Mouse (Mus musculus) intestine, embryonic 15.5 days (tissue): Measurements from ENCODE around the gene Itpr2. TPM values are rescaled to one million over a fixed set of nuclear protein-coding genes. Genes with fewer than 3 reads are reported as not detected.

ENCODE experiments used
- ATAC-seq: fragments of 200-750 bp; cut with Nextera tagmentation; 2 replicates; pipeline ENCODE4 v1.8.0; 2017; ENCODE audit warnings: moderate TSS enrichment, moderate library complexity
- H3K27ac ChIP-seq: fragments of 300-500 bp; sonication (generic); 2 replicates; pipeline ENCODE4 v1.5.1; 2015; ENCODE audit warnings: mild to moderate bottlenecking, inconsistent platforms
- H3K27me3 ChIP-seq: fragments of 300-500 bp; sonication (generic); replicated peaks from 2 replicates; pipeline ENCODE4 v1.6.1; 2015; ENCODE audit warnings: inconsistent platforms
- H3K36me3 ChIP-seq: fragments of 300-500 bp; sonication (generic); 2 replicates; pipeline ENCODE4 v1.6.1; 2015; ENCODE audit warnings: inconsistent platforms
- H3K4me1 ChIP-seq: fragments of 300-500 bp; sonication (generic); replicated peaks from 2 replicates; pipeline ENCODE4 v1.6.1; 2015; ENCODE audit warnings: inconsistent platforms
- H3K4me2 ChIP-seq: fragments of 300-500 bp; sonication (generic); replicated peaks from 2 replicates; pipeline ENCODE4 v1.6.1; 2015; ENCODE audit warnings: mild to moderate bottlenecking, inconsistent platforms
- H3K4me3 ChIP-seq: fragments of 300-500 bp; sonication (generic); replicated peaks from 2 replicates; pipeline ENCODE4 v1.5.1; 2015; ENCODE audit warnings: inconsistent platforms
- H3K9ac ChIP-seq: fragments of 300-500 bp; sonication (generic); 2 replicates; pipeline ENCODE4 v1.6.1; 2015; ENCODE audit warnings: inconsistent platforms
- H3K9me3 ChIP-seq: fragments of 300-500 bp; sonication (generic); 2 replicates; pipeline ENCODE4 v1.6.1; 2016; ENCODE audit warnings: inconsistent platforms
- WGBS: fragments of 180-500 bp; shearing (Covaris S2); methylation state at CpG from one replicate; pipeline ENCODE4 v1.1.7; 2015; 5-methylcytosine and 5-hydroxymethylcytosine counted together
- polyA plus RNA-seq: library from polyadenylated mRNA; unstranded; fragments of >200 nt; fragmentation: Nextera tagmentation; extraction: Ambion mirVana; gene quantifications from 2 replicates; pipeline ENCODE4 v1.2.1, GENCODE M21; 2015

The Itpr2 gene
- polyA plus RNA-seq, 1 experiment from 2014 or later = 8.8 TPM

- H3K36me3 ChIP-seq = no peaks in the 10 kb centered on the region
- 75% methylated on average over 6 of the region's 6 CpGs for WGBS
- no peaks in the 10 kb centered on the region for H3K27me3 ChIP-seq
- no peaks in the 10 kb centered on the region for H3K9me3 ChIP-seq
- no peak overlapping the region for H3K27ac ChIP-seq
- no peak overlapping the region for H3K9ac ChIP-seq
- ATAC-seq = no peak
- no peaks in the 10 kb centered on the region for H3K4me1 ChIP-seq
- H3K4me2 ChIP-seq = no peak overlapping the region
- no peak overlapping the region for H3K4me3 ChIP-seq
Measured at GRCm38 (mm10) chr6:146211233-146211632, 290.8 kb downstream of the Itpr2 start.

DNA sequence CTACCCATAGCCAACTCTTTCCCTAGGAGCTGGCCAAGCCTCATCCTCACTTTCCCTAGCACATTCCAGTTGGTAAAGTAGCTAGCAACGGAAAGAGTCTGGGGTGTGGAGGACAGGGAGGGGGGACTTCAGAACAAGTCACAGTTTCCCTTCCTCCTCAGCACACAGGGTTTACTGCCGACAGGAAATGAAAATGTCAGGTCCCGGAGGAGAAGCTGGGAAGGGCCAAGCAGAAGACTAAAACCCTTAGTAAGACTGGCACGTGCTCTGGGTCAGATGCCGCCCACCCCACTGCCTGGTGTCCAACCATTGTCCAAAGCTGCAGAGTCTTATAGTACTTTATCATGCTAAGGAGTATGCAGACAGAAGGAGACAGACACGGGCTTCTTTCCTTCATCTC lies 293.0 kb downstream of the Itpr2 start:
- Histone ChIP-seq H3K27me3 (no peaks in the 10 kb centered on the region), H3K4me2 (no peak overlapping the region), H3K36me3 (no peaks in the 10 kb centered on the region), H3K4me3 (no peak overlapping the region), H3K9me3 (no peaks in the 10 kb centered on the region), H3K9ac (no peak overlapping the region), H3K27ac (no peak overlapping the region), H3K4me1 (no peaks in the 10 kb centered on the region)
- WGBS = 53% methylated on average over 6 of the region's 6 CpGs
- ATAC-seq = no peak

GRCm38 (mm10) chr6:146207204-146207959 lies 294.6 kb downstream of the Itpr2 start:
- Histone ChIP-seq H3K36me3 (no peaks in the 10 kb centered on the region), H3K27me3 (no peaks in the 10 kb centered on the region), H3K9me3 (no peaks in the 10 kb centered on the region), H3K4me3 (no peak overlapping the region), H3K9ac (no peak overlapping the region), H3K27ac (no peak overlapping the region), H3K4me1 (no peaks in the 10 kb centered on the region), H3K4me2 (no peak overlapping the region)
- WGBS = 77% methylated on average over 10 of the region's 10 CpGs
- ATAC-seq = no peak

- Histone ChIP-seq H3K4me3 (no peak overlapping the region), H3K27ac (no peak overlapping the region), H3K4me1 (no peaks in the 10 kb centered on the region), H3K36me3 (no peaks in the 10 kb centered on the region), H3K4me2 (no peak overlapping the region), H3K9ac (no peak overlapping the region), H3K9me3 (no peaks in the 10 kb centered on the region), H3K27me3 (no peaks in the 10 kb centered on the region)
- no peak for ATAC-seq
- 53% methylated on average over 2 of the region's 2 CpGs for WGBS
Measured at GRCm38 (mm10) chr6:146205136-146205535, 296.9 kb downstream of the Itpr2 start.

DNA sequence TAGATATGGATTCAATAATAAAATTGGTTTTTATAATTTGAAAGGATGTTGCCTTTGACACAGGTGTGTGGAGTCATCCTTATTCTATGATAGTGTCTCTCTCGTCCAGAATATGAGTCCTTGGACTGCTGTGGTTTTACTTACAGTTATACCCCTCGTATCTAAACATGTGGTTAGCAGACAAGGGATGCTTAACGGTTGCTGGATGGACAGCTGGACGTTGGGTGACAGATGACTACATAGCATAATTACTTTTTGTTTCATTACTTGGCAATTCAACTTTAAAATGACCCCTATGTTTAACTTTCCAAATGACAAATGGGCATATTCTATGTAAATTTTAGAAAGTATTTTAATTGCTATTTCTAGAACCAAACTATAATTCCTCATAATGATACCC lies 297.6 kb downstream of the Itpr2 start:
- ATAC-seq = no peak
- WGBS = 47% methylated on average over 4 of the region's 4 CpGs

GRCm38 (mm10) chr6:146197868-146198379 lies 304.1 kb downstream of the Itpr2 start:
- H3K4me2 ChIP-seq = no peak overlapping the region
- 91% methylated on average over 7 of the region's 7 CpGs for WGBS
- ATAC-seq = no peak
- no peak overlapping the region for H3K4me3 ChIP-seq
- no peak overlapping the region for H3K9ac ChIP-seq
- H3K36me3 ChIP-seq = no peaks in the 10 kb centered on the region
- no peaks in the 10 kb centered on the region for H3K27me3 ChIP-seq
- H3K27ac ChIP-seq = no peak overlapping the region
- no peaks in the 10 kb centered on the region for H3K9me3 ChIP-seq
- no peaks in the 10 kb centered on the region for H3K4me1 ChIP-seq

More for the DNA sequence above, 297.6 kb downstream of the Itpr2 start:
- H3K36me3 ChIP-seq = no peaks in the 10 kb centered on the region
- no peaks in the 10 kb centered on the region for H3K27me3 ChIP-seq
- no peak overlapping the region for H3K27ac ChIP-seq
- no peaks in the 10 kb centered on the region for H3K4me1 ChIP-seq
- H3K9me3 ChIP-seq = no peaks in the 10 kb centered on the region
- H3K9ac ChIP-seq = no peak overlapping the region
- no peak overlapping the region for H3K4me2 ChIP-seq
- H3K4me3 ChIP-seq = no peak overlapping the region

DNA sequence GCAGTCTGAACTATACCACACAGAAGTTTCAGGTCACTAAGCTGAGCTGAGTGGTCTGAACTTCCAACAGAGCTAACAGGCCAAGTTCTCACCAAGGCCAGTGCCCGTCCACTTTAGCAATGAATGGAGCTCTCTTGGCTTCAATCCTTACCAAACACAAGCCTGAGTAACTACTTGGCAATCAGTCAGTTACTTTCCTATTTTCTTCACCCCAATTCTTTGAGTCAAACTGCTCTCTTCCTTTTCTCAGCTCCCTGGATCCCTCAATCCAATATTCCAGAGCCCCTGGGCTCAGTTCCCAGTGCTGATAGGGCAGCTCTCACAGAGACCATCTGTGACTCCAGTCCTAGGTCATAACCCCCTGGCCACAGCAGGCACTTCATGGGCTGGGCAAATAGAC lies 305.3 kb downstream of the Itpr2 start:
- Histone ChIP-seq H3K27ac (no peak overlapping the region), H3K36me3 (no peaks in the 10 kb centered on the region), H3K27me3 (no peaks in the 10 kb centered on the region), H3K4me3 (no peak overlapping the region), H3K9ac (no peak overlapping the region), H3K9me3 (no peaks in the 10 kb centered on the region), H3K4me2 (no peak overlapping the region), H3K4me1 (no peaks in the 10 kb centered on the region)
- ATAC-seq = no peak
- WGBS = 86% methylated on average over 1 of the region's 1 CpGs

DNA sequence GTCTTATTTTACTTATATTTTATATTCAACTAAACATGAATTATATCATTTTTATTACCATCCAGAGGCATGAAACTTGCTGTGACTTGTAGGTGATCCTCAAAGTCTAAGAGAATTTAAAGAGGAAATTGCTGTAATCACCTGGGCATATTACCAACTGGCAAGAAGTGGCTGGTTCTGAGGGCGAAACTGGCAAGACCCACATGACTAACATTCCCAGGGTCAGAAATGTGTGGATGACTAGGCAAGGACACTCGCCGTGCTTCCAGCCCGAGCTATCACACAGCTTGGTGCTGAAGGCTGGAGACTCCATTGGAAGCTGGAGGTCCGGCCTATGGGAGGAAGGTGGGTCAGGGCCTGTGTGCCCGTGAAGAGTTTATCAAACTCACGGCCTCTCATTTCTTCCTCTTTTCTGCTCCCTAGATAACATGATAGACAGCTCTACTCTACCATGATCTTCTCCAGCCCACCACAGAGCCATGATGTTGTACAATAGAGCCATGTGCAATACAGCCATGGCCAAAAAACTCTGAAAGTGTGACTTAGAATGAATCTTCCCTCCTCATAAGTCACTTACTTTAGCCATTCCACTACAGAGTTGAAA lies 306.1 kb downstream of the Itpr2 start:
- no peak for ATAC-seq
- Histone ChIP-seq H3K27ac (no peak overlapping the region), H3K9ac (no peak overlapping the region), H3K27me3 (no peaks in the 10 kb centered on the region), H3K4me2 (no peak overlapping the region), H3K9me3 (no peaks in the 10 kb centered on the region), H3K36me3 (no peaks in the 10 kb centered on the region), H3K4me1 (no peaks in the 10 kb centered on the region), H3K4me3 (no peak overlapping the region)
- 93% methylated on average over 7 of the region's 7 CpGs for whole genome bisulfite sequencing

- Histone ChIP-seq H3K36me3 (no peaks in the 10 kb centered on the region), H3K4me2 (no peak overlapping the region), H3K27ac (no peak overlapping the region), H3K4me1 (no peaks in the 10 kb centered on the region), H3K27me3 (no peaks in the 10 kb centered on the region), H3K9me3 (no peaks in the 10 kb centered on the region), H3K9ac (no peak overlapping the region), H3K4me3 (no peak overlapping the region)
- WGBS = 82% methylated on average over 5 of the region's 5 CpGs
- no peak for ATAC-seq
Measured at GRCm38 (mm10) chr6:146191931-146192330, 310.1 kb downstream of the Itpr2 start.

DNA sequence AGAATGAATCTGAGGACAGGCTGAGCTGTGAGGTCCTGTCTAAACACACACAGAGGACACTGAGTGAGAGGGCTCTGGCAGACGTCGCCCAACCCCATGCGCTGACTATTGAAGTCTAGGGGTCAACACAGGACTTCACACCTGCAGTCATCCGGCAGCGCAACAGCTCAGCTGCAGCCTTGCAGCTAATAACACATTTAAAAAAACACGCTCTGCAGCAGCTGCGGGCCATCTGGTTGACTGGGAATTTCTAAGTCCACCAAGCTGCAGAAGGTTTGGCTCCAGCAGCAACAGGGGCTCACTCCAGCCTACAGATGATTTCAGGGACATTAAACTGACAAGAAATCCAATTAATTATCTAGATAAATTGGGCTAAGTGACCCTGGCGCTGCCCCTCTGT lies 312.0 kb downstream of the Itpr2 start:
- Histone ChIP-seq H3K9ac (no peak overlapping the region), H3K9me3 (no peaks in the 10 kb centered on the region), H3K27me3 (no peaks in the 10 kb centered on the region), H3K4me2 (no peak overlapping the region), H3K27ac (no peak overlapping the region), H3K4me3 (no peak overlapping the region), H3K36me3 (no peaks in the 10 kb centered on the region), H3K4me1 (no peaks in the 10 kb centered on the region)
- no peak for ATAC-seq
- 48% methylated on average over 8 of the region's 8 CpGs for WGBS

- Histone ChIP-seq H3K27ac (no peak overlapping the region), H3K36me3 (no peaks in the 10 kb centered on the region), H3K27me3 (no peaks in the 10 kb centered on the region), H3K4me2 (no peak overlapping the region), H3K9ac (no peak overlapping the region), H3K4me1 (no peaks in the 10 kb centered on the region), H3K4me3 (no peak overlapping the region), H3K9me3 (no peaks in the 10 kb centered on the region)
- ATAC-seq = peak; percentile 75
- 90% methylated on average over 2 of the region's 2 CpGs for WGBS
Measured at GRCm38 (mm10) chr6:146185532-146185931, 316.5 kb downstream of the Itpr2 start.

GRCm38 (mm10) chr6:146184771-146185170 lies 317.3 kb downstream of the Itpr2 start:
- Histone ChIP-seq H3K27me3 (no peaks in the 10 kb centered on the region), H3K4me1 (no peaks in the 10 kb centered on the region)
- WGBS = 85% methylated on average over 9 of the region's 9 CpGs

More at GRCm38 (mm10) chr6:146184771-146185170, 317.3 kb downstream of the Itpr2 start:
- Histone ChIP-seq H3K9ac (no peak overlapping the region), H3K36me3 (no peaks in the 10 kb centered on the region), H3K4me3 (no peak overlapping the region), H3K27ac (no peak overlapping the region), H3K4me2 (no peak overlapping the region), H3K9me3 (no peaks in the 10 kb centered on the region)
- no peak for ATAC-seq
